Mouse (Mus musculus): Measurements from ENCODE around the gene Wdtc1.

- TF ChIP-seq ZC3H11A (IDR thresholded peaks at IDR 0.05; ENCODE audit: borderline replicate concordance, low read depth, low read length) (no peak), CHD2 (IDR thresholded peaks at IDR 0.05; ENCODE audit: low read depth, low read length) (no peak), ZNF384 (IDR thresholded peaks at IDR 0.05; ENCODE audit: low read depth, low read length) (no peak)
These were observed 99.9 kb downstream of the Wdtc1 start for GRCm38 (mm10) chr4:133253412-133253811.
